Mouse (Mus musculus): ENCODE measurements around the gene Dnph1.
A peak's percentile ranks its signal among the peaks of the same experiment; 100 is the strongest.

The Dnph1 gene

DNA sequence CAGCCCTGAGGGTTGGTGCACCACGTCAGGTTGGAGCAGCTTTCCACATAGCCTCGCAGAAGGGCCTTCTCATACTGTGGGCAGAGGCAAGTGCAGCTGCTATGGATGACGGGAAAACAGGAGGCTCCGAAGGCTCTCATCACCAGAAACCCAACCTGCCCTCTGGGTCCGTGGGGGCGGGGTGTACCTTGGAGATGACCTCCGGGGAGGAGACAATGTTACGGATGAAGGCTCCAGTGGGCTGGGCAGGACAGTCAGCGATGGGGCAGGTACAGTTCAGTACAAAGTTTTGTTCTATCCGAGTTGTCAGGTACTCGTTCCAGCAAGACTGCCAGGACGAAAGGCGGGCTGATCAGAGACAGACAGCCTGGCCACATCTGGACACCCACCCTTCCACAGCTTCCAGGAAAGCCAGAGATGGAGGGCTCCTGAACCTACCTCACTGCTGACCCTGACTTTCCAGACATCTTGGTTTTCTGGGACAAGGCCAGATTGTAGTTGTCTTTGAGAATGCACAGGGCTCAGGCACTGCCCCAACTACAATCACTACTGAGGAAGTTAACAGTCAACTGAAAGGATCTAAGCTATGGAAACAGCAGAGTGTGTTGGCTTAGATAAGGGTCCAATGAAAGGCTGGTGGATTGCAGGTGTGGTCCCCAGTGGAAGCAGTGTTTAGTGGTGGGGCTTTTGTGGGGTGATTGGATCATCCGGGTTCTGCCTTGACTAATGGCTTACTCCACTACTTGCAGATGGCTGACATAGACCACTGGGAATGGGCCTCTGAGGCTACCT is 7.5 kb downstream of the Dnph1 start:
- peak; percentile 92 for DNase-seq

DNA sequence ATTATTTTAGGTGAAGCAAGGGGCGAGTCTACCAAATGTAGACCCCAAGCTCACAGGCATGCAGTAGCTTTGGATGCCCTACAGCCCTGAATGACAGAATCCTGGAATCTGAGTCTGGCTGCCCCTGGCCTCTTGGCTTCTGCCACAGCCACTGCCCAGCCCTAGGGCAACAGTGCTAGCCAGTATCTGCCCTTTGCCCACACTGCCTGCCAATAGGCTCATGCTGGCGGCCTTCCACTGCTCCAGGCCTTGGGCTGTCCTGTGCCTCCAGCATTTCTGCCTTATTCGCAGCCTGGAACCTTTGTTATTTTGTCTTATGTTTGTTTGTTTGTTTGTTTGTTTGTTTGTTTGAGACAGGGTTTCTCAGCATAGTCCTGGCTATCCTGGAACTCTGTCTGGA is 9.1 kb downstream of the Dnph1 start:
- DNase-seq = peak; percentile 84

DNA sequence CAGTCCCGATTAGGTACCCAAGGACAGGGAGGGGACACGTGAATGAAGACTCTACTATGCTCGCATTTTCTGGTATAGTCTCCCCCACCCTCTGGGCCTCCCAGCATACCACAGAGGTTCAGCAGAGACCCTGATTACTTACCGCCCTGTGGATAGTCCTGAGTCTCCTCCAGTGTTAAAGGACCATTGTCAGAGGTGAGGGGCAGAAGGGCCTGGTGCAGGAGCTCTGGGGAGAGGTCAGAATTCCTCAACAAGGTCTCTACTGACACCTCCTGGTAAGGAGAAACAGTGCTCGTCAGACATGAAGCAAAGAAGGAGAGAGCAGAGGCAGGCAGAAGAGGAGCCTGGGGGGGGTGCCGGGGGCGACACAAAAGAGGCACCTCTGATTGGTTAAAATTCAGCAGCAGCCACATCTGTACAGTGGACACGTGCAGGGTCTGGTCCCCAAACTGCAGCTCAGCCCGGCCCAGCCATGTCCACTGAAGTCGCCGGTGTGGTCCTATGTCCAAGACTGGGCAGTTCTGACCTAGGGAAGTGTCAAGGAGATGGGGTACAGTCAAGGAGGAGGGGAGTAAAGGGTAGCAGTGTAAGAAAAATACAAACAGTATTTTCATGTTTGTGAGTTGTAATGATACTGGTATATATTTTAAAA is 14.7 kb downstream of the Dnph1 start:
- no peak for DNase-seq

DNA sequence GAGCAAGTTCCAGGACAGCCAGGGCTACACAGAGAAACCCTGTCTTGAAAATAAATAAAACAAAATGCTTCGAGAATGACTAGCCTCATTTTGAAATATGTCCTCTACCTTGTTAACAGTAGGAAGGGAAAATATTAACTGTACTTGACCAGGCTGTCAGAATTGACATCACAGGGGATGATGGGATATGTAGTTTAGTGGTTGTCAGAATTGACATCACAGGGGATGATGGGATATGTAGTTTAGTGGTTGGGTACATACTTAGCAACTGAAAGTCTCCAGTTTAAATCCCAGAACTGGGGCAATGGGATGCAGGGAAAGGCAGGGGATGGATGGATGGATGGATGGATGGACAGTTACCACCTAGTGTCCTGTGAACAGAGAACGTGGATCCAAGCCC is 16.8 kb downstream of the Dnph1 start:
- no peak for DNase-seq

DNA sequence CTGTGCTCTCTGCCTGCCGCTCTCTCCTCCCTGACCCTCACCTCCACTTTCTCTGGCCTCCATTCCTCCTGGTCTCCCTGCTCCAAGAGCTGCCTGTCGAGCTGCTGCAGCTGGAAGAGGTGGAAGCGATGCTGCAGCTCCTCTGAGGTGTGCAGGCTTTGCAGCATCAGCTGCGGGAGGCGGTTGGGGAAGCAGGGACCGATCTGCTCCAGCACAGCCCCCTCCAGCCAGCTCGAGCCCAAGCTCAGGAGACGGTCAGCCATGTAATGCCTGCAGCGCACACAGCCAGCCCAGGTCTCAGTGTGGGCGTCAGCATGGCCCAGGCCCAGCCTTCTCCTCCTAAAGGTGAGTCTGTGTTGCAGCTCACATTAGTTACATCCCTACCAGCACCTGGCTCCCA is 23.5 kb downstream of the Dnph1 start:
- DNase-seq = no peak

DNA sequence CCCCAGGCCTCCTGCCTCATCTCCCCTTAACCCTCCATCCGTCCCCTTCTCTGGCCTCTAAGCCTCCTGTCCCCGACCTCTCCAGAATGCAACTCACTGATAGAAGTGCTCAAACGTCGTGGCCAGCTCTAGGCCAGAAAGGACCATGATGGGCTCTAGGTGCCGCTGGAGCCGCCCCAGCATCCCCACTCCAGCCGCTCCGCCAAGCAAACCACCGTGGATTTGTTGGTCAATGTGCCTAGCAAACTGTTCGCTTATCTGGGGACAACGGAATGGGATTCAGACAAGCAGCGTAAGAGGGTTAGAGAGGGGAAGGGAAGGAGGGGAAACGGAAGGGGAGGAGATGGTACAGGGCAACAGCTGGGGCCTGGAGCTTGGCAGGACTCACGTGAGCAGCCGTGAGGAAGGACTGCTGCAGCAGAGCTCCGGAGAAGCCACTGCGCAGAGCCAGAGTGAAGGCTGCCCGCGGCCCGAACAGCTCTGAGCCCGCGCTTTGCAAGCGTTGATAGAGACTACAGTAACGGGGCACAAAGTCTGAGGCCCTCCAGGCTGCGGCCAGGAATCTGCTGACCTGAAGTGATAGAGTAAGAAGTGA is 24.0 kb downstream of the Dnph1 start:
- DNase-seq = no peak

DNA sequence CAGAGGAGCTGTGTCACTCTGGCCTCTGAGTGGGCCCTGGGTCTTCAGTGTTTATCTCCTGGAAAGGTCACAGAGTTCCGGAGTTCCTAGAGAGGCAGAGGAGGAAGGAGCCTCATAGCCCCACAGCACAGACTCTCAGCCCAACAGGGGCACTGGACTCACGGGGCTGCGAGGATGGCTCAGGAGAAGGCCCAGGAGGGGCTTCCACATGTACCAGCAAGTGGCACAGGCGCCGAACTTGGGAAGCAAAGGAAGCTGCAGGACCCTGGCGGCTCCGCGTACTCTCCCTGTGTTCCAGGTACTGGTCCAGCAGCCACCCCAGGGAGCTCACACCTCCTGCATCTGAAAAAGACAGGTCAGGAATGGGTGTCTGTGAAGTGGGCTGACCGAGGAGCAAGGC is 24.7 kb downstream of the Dnph1 start:
- DNase-seq = no peak

DNA sequence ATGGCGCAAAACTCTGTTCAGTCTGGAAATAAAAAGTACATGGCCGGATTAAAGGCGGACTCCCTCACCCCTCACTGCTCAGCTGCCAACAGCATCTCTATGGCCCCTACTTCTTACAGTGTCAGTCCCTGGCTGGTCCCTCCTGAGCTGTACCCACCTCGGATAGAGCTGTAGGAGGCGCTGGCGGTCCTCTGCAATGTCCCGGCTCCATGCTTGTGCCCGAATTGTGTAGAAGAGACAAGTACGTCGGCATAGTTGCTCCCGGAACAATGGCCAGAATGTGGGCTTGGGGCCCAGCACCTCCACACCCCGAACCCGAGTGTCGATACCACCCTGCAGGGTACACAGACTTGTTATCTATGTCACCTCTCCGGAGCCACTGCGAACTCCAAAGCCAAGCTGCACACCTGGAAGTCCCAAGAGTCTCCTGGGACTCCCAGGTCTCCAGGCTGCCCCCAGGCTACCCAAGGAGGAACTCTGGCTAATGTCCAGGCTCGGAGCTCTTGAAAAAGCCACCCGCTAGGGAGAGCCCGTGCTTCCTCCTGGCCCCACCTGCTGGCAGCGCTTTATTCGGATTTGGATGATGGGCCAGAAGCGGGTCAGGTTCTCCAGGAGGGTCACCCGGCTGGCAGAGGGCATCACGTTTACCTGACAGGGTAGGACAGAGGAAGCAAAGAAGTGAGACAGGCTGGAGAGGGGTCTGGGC is 25.6 kb downstream of the Dnph1 start:
- no peak for DNase-seq

DNA sequence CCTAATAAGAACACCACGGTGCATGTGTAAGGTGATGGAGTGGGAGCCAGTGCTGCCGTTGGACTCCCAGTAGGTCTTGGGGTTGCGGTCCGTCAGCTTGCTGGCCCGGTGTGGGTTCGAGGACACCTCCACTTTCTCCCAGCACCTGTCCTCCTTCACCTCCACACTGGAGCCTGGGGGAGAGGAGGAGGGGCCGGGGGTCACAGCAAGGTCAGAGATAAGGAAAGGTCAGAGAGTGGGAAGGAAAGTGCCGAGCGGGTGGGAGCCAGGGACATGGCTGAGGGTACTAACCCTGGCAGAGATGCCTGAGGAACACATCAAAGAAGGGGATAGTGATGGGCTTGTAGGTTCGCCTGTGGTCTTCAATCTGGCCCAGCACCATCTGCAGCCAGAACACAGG is 28.6 kb downstream of the Dnph1 start:
- DNase-seq = no peak

DNA sequence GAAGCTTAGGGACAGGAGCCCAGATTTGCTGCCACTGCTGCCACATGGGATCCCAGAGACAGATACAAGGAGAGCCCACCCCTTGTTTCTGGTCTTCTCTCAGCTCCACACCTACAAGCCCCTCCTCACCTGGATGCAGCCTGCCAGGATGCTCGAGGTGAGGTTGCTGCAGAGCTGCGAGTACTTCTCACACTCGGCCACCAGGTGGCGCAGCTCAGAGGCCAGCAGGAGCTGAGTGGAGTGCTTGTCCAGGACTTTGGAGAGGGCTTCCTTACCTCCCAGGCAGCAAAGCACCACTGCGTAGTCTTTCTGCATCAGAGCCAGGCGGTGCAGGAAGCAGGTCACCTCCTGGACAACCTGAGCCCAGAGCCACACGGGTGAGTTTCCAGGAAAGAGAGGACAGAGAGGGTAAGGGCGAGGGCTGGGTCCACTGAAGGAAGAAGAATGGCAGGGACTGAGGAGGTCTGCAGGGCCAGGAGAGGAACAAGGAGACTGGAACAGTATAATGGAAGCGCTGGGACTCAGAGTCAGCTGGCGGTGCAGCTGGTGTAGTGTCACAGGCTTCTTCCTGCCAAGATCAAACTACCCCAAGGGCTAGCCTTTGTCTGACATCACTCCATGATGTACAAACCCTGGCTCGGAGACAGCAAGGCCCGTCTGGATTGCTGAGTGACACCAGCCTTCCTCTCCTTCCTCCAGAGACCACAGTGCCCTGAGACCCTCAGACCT is 29.2 kb downstream of the Dnph1 start:
- peak; percentile 60 for DNase-seq

DNA sequence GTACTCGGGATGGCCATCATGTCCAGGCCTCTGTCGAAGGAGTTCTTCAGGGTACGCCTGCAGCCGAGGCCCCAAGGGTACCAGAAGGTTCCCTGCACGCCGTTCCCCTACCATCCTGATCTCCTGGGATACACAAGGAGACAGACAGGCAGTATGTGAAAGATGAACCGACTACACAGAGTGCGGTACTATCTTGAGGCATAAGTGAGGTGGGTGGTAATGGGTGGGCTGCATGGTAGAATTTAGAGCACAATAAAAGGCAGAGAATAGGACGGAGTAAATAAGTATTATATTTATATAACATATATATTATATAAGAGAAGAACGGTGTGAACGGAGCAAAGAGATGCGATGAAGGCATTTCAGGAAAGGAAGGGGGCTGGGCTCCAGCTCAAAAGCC is 47.1 kb downstream of the Dnph1 start:
- no peak for DNase-seq

DNA sequence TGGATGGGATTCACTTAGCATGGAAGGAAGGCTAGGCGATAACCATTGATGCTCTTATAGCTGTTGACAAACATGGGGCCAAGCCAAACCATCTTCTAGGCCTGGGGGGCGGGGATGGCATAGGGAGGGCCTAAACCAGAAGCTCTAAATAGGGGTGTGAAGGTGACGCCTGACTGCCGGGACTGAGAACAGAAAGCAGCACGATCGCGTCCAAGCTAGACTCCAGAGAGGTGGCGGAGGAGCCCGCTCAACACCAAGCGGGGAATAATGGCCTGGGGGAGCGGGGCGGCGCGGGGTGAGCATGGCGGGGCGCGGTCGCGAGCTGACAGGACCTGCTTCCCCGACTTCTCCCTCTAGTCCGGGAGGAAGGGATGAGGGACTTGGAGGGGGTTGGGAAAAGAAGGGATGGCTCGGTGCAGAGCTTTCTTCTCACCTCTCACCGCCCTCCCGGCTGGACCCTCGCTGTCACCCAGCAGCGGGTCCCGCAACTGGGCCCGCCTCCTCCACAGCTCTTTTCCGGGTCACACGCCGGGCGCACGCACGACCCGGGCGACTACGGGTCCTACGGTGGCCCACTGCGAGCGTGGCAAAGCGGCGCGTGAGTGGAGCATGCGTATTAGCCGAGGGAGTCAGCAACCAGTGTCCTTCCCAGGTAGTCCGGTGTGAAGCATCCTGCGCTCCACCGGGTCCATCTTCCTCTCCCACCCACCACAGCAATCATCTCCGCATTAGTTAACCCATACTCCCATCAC is 49.5 kb downstream of the Dnph1 start, which contains the start of gene Cul9:
TSS of gene Cul9 (minus strand) at position 576 of the 752 bp plus-strand sequence.
- peak; percentile 84 for DNase-seq

DNA sequence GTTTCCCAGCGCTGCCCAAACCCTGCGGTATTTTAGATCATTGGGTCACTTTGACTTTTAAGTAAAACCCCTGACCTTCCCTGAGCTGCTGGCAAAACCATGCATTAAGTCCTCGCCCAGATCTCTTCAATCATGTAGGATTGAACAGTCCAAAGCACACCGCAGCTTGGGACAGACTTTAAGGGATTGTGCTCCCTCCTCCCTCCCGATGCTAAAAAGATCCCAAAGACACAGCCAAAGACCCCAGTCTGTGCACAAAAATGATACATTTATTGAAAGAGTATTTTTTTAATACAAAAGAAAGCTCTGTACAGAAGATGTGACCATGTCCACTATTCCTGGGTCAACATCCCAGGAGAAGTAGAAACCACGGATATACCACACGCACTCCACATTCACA is 50.1 kb downstream of the Dnph1 start:
- DNase-seq = no peak

DNA sequence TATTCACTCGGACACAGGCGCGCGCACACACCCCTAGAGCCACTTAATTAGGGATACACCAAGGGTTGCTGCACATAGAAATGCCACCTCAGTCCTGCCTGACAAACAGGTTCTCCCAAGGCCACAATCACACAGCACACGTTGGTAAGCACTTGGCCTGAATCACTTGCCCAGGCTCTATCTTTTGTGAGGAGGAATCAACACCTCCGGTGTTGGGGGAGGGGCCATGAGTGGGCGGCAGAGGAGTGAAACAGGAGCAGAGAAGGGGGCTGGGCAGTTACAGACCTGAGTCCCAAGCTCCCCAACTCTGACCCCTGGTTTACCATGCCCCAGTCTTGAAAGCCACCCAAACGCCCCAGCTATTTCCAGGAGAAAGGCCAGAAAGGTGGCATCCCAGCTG is 50.5 kb downstream of the Dnph1 start:
- DNase-seq = peak; percentile 34

DNA sequence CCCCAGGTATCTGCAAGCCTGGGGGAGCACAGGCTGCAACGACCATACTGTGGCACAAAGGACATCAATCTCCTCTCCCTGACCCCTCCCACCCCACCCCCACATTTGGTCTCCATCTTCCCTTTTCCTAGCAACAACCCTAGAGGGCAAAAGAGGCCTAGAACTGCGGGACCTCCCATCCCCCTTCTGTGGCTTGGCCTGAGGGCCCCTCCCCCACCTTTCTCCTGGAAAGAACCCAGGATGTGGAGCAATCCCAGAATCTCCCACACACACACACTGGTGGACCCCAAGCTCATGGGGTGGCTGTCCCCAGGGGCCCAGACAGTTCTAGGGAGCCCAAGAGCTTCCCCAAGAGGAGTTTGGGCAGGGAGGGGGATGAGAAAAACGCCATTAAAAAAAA is 51.4 kb downstream of the Dnph1 start:
- DNase-seq = no peak

DNA sequence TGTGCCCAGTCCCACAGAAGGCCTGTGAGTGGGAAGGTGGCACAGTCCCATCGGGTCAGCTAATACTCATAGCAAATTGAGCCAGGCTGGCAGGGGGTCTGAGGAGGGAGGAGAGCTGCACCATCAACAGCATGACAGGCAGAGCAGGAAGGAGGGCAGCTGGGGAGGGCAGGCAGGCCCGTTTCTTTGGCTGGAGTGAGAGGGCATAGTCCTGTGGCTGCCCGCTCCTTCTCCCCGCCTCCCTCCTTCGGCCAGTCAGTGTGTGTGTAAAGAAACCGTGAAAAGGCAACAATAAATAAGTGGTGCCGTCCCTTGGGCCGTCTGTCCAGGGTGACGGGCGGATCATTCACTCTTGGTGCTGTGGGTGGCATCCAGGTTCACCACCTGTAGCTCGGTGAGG is 52.2 kb downstream of the Dnph1 start:
- peak; percentile 67 for DNase-seq

DNA sequence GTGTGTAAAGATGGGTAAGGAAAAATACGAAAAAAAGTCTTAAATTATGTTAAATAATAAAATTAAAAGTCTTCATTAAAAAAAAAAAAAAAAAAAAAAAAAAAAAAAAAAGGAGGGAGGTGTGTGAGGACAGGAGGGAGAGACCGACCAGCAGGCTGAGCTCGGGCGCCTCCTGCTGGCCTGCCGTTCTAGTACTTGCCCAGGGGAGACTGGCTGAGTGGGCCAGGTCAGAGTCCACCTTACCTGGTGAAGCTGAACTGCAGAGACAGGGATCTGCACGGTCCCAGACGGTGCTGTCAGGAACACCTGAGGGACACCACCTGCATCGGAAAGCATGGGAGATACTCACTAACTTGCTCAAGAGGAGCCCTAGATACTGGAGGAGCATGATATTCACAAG is 52.7 kb downstream of the Dnph1 start:
- DNase-seq = peak; percentile 84

All from kidney, adult 11 months (tissue).